In genomic region chr2:119190969-119191368, GRCm38 (mm10) we compare ENCODE assay signal across 22 mouse cellular contexts. TPM values are rescaled to one million over a fixed set of nuclear protein-coding genes. Genes with fewer than 3 reads are reported as not detected.
DNase-seq lines count a peak whose midpoint lies in the region; ATAC-seq and TF ChIP-seq lines count a peak whose summit lies in the region.
"Had no signal": no experiment of that assay in that cellular context is flagged by ENCODE, and none has a peak within 500 bp of the region (broad histone marks: within the 10 kb centered on the region; RNA-seq: fewer than 3 reads in every experiment).

No protein-coding gene starts in this region.

- no peak for TF ChIP-seq EP300 in lung, postnatal 0 days (IDR thresholded peaks at IDR 0.05)

- peaks cover 14% of the 10 kb centered on the region for H3K4me1 ChIP-seq in liver, embryonic 13.5 days (replicated peaks)
- H3K4me1 ChIP-seq in lung, embryonic 16.5 days (replicated peaks; ENCODE audit: control insufficient read depth, insufficient read depth, low read length), result peaks cover 3% of the 10 kb centered on the region
- no peaks in the 10 kb centered on the region for H3K4me1 ChIP-seq in lung, postnatal 0 days (ENCODE audit: insufficient read depth, low read depth, low read length)
- 0 out of 2 replicates have a peak, but pooled peaks cover 2% of the 10 kb centered on the region for H3K4me1 ChIP-seq in midbrain, embryonic 11.5 days (ENCODE audit: control insufficient read depth, insufficient read depth, low read length)
- peaks cover 3% of the 10 kb centered on the region; the same call in 1 of the 2 replicates for H3K4me1 ChIP-seq in midbrain, embryonic 16.5 days (ENCODE audit: control insufficient read depth, insufficient read depth, low read length)

- no peak overlapping the region for H3K27ac ChIP-seq in liver, embryonic 13.5 days
- peak overlapping the region; percentile 39 for H3K27ac ChIP-seq in lung, embryonic 16.5 days (ENCODE audit: low read length)
- H3K27ac ChIP-seq in lung, postnatal 0 days (ENCODE audit: low read length), result peak overlapping the region; percentile 62
- H3K27ac ChIP-seq in midbrain, embryonic 11.5 days (ENCODE audit: low read depth, low read length), result no peak overlapping the region
- no peak overlapping the region for H3K27ac ChIP-seq in midbrain, embryonic 16.5 days (ENCODE audit: low read length)

- no peaks in the 10 kb centered on the region for H3K27me3 ChIP-seq in liver, embryonic 13.5 days
- H3K27me3 ChIP-seq in lung, embryonic 16.5 days (ENCODE audit: control insufficient read depth, insufficient read depth, low read depth, low read length), result no peaks in the 10 kb centered on the region
- H3K27me3 ChIP-seq in lung, postnatal 0 days (replicated peaks; ENCODE audit: insufficient read depth, low read length), result no peaks in the 10 kb centered on the region
- H3K27me3 ChIP-seq in midbrain, embryonic 11.5 days (ENCODE audit: control insufficient read depth, insufficient read depth, low read length), result no peaks in the 10 kb centered on the region
- H3K27me3 ChIP-seq in midbrain, embryonic 16.5 days (ENCODE audit: control insufficient read depth, insufficient read depth, low read depth, low read length), result no peaks in the 10 kb centered on the region
- H3K27me3 ChIP-seq: CH12.LX, Patski had no signal

- no peak overlapping the region for H3K4me2 ChIP-seq in liver, embryonic 13.5 days
- no peak overlapping the region for H3K4me2 ChIP-seq in lung, embryonic 16.5 days (ENCODE audit: low read depth, low read length)
- no peak overlapping the region for H3K4me2 ChIP-seq in lung, postnatal 0 days (replicated peaks; ENCODE audit: low read depth, low read length)
- no peak overlapping the region for H3K4me2 ChIP-seq in midbrain, embryonic 11.5 days
- no peak overlapping the region for H3K4me2 ChIP-seq in midbrain, embryonic 16.5 days (ENCODE audit: low read length)

- 64% methylated on average over 5 of the region's 5 CpGs for WGBS in liver, embryonic 13.5 days (ENCODE audit: insufficient replicate concordance)
- 67% methylated on average over 5 of the region's 5 CpGs for WGBS in lung, embryonic 16.5 days
- 61% methylated on average over 5 of the region's 5 CpGs for WGBS in lung, postnatal 0 days
- 84% methylated on average over 5 of the region's 5 CpGs for WGBS in midbrain, embryonic 11.5 days
- 83% methylated on average over 5 of the region's 5 CpGs for WGBS in midbrain, embryonic 16.5 days

- 0 out of 2 replicates have a peak overlapping the region, but pooled peaks have one; percentile 13 for H3K9ac ChIP-seq in liver, embryonic 13.5 days
- no peak overlapping the region for H3K9ac ChIP-seq in lung, embryonic 16.5 days (ENCODE audit: low read length)
- no peak overlapping the region for H3K9ac ChIP-seq in lung, postnatal 0 days (replicated peaks; ENCODE audit: low read depth)
- no peak overlapping the region for H3K9ac ChIP-seq in midbrain, embryonic 11.5 days (ENCODE audit: low read length)
- no peak overlapping the region for H3K9ac ChIP-seq in midbrain, embryonic 16.5 days (ENCODE audit: low read depth, low read length)

- no peak for DNase-seq in liver, embryonic 13.5 days
- no peak for DNase-seq in liver
- no peak for DNase-seq in lung, postnatal 4 days
- peak; percentile 73 for DNase-seq in lung, postnatal 0 days (ENCODE audit: low spot score)
- DNase-seq in lung, postnatal 25 days (ENCODE audit: low spot score), result no peak
- peak; percentile 51 for DNase-seq in midbrain, embryonic 11.5 days (ENCODE audit: low spot score, missing footprints)
- DNase-seq: adrenal gland, adult 2 months; adrenal gland, adult 8-10 months; adrenal gland, postnatal 10 days; adrenal gland, postnatal 14 days; adrenal gland, postnatal 25 days; adrenal gland, postnatal 36 days; B cell, adult 2 months; cerebellum, adult 11 months; cerebellum, adult 11-12 months had no signal

- ATAC-seq in liver, embryonic 13.5 days (ENCODE audit: low read depth), result no peak
- peak; percentile 65; the same call in 1 of the 2 replicates for ATAC-seq in lung, embryonic 16.5 days (ENCODE audit: low read depth)
- ATAC-seq in lung, postnatal 0 days, result peak; percentile 61
- no peak for ATAC-seq in midbrain, embryonic 11.5 days (ENCODE audit: low FRiP score)
- ATAC-seq in midbrain, embryonic 16.5 days, result no peak
- ATAC-seq: activated CD4-positive, CD25-positive, alpha-beta regulatory T cell, adult 4 months; CD4-positive, CD25-positive, alpha-beta regulatory T cell, adult 4 months; Patski had no signal

- H3K36me3 ChIP-seq in liver, embryonic 13.5 days, result no peaks in the 10 kb centered on the region
- no peaks in the 10 kb centered on the region for H3K36me3 ChIP-seq in lung, embryonic 16.5 days (ENCODE audit: control insufficient read depth, insufficient read depth, low read length)
- no peaks in the 10 kb centered on the region for H3K36me3 ChIP-seq in lung, postnatal 0 days (ENCODE audit: insufficient read depth, low read length)
- H3K36me3 ChIP-seq in midbrain, embryonic 11.5 days (ENCODE audit: control insufficient read depth, insufficient read depth, low read length), result no peaks in the 10 kb centered on the region
- no peaks in the 10 kb centered on the region for H3K36me3 ChIP-seq in midbrain, embryonic 16.5 days (ENCODE audit: control insufficient read depth, insufficient read depth, low read length)

- H3K4me3 ChIP-seq in liver, embryonic 13.5 days (replicated peaks), result no peak overlapping the region
- H3K4me3 ChIP-seq in lung, embryonic 16.5 days (ENCODE audit: low read length), result no peak overlapping the region
- H3K4me3 ChIP-seq in lung, postnatal 0 days (ENCODE audit: low read depth, low read length), result no peak overlapping the region
- H3K4me3 ChIP-seq in midbrain, embryonic 11.5 days (ENCODE audit: low read depth, low read length), result no peak overlapping the region
- H3K4me3 ChIP-seq in midbrain, embryonic 16.5 days (ENCODE audit: low read depth, low read length), result no peak overlapping the region

- no peak for TF ChIP-seq CTCF in lung, postnatal 0 days (IDR thresholded peaks at IDR 0.05)

- H3K9me3 ChIP-seq in liver, embryonic 13.5 days (replicated peaks), result no peaks in the 10 kb centered on the region
- H3K9me3 ChIP-seq in lung, embryonic 16.5 days (ENCODE audit: control insufficient read depth, low read length), result no peaks in the 10 kb centered on the region
- H3K9me3 ChIP-seq in lung, postnatal 0 days (ENCODE audit: low read length), result no peaks in the 10 kb centered on the region
- no peaks in the 10 kb centered on the region for H3K9me3 ChIP-seq in midbrain, embryonic 11.5 days (ENCODE audit: control insufficient read depth, low read length)
- no peaks in the 10 kb centered on the region for H3K9me3 ChIP-seq in midbrain, embryonic 16.5 days (replicated peaks; ENCODE audit: control insufficient read depth, low read length, poor library complexity, severe bottlenecking)
- H3K9me3 ChIP-seq: G1E had no signal

RNA-seq across cellular contexts. Expression of gene Gm14137, which starts 16.7 kb away (rescaled TPM):
- 0.12 and 0.14 TPM in 2 replicates for polyA plus RNA-seq in liver, embryonic 13.5 days (2015; fragmentation: Nextera tagmentation; extraction: Ambion mirVana)
- polyA plus RNA-seq in lung, embryonic 16.5 days (2015; fragmentation: Nextera tagmentation; extraction: Ambion mirVana), result 0.40 and 0.41 TPM in 2 replicates
- polyA plus RNA-seq in lung, postnatal 0 days (2015; fragmentation: Nextera tagmentation; extraction: Ambion mirVana), result 0.12 and 0.13 TPM in 2 replicates
- 0.15 and 0.20 TPM in 2 replicates for polyA plus RNA-seq in midbrain, embryonic 11.5 days (2014; fragmentation: Nextera tagmentation; extraction: Ambion mirVana)
- 1.2 and 1.5 TPM in 2 replicates for polyA plus RNA-seq in midbrain, embryonic 16.5 days (2015; fragmentation: Nextera tagmentation; extraction: Ambion mirVana)

RNA-seq across cellular contexts. Expression of gene Zfyve19, which starts 17.4 kb away (rescaled TPM):
- 20.0 and 27.2 TPM in 2 replicates for polyA plus RNA-seq in liver, embryonic 13.5 days (2015; fragmentation: Nextera tagmentation; extraction: Ambion mirVana)
- polyA plus RNA-seq in lung, embryonic 16.5 days (2015; fragmentation: Nextera tagmentation; extraction: Ambion mirVana), result 48.7 and 50.8 TPM in 2 replicates
- 32.0 TPM in 2 replicates for polyA plus RNA-seq in lung, postnatal 0 days (2015; fragmentation: Nextera tagmentation; extraction: Ambion mirVana)
- polyA plus RNA-seq in midbrain, embryonic 11.5 days (2014; fragmentation: Nextera tagmentation; extraction: Ambion mirVana), result 44.2 and 48.9 TPM in 2 replicates
- 62.4 and 62.6 TPM in 2 replicates for polyA plus RNA-seq in midbrain, embryonic 16.5 days (2015; fragmentation: Nextera tagmentation; extraction: Ambion mirVana)

RNA-seq across cellular contexts. Expression of gene Dnajc17, which starts 17.6 kb away (rescaled TPM):
- polyA plus RNA-seq in liver, embryonic 13.5 days (2015; fragmentation: Nextera tagmentation; extraction: Ambion mirVana), result 9.9 and 11.4 TPM in 2 replicates
- polyA plus RNA-seq in lung, embryonic 16.5 days (2015; fragmentation: Nextera tagmentation; extraction: Ambion mirVana), result 17.0 and 22.3 TPM in 2 replicates
- polyA plus RNA-seq in lung, postnatal 0 days (2015; fragmentation: Nextera tagmentation; extraction: Ambion mirVana), result 11.8 and 13.2 TPM in 2 replicates
- polyA plus RNA-seq in midbrain, embryonic 11.5 days (2014; fragmentation: Nextera tagmentation; extraction: Ambion mirVana), result 22.5 and 25.6 TPM in 2 replicates
- 25.9 and 28.5 TPM in 2 replicates for polyA plus RNA-seq in midbrain, embryonic 16.5 days (2015; fragmentation: Nextera tagmentation; extraction: Ambion mirVana)

RNA-seq across cellular contexts. Expression of gene Gchfr, which starts 23.4 kb away (rescaled TPM):
- 39.4 and 47.1 TPM in 2 replicates for polyA plus RNA-seq in liver, embryonic 13.5 days (2015; fragmentation: Nextera tagmentation; extraction: Ambion mirVana)
- polyA plus RNA-seq in lung, embryonic 16.5 days (2015; fragmentation: Nextera tagmentation; extraction: Ambion mirVana), result 24.3 and 26.1 TPM in 2 replicates
- 13.9 and 14.2 TPM in 2 replicates for polyA plus RNA-seq in lung, postnatal 0 days (2015; fragmentation: Nextera tagmentation; extraction: Ambion mirVana)
- polyA plus RNA-seq in midbrain, embryonic 11.5 days (2014; fragmentation: Nextera tagmentation; extraction: Ambion mirVana), result 1.5 and 2.5 TPM in 2 replicates
- 7.3 and 9.4 TPM in 2 replicates for polyA plus RNA-seq in midbrain, embryonic 16.5 days (2015; fragmentation: Nextera tagmentation; extraction: Ambion mirVana)
- polyA plus RNA-seq: activated CD4-positive, CD25-positive, alpha-beta regulatory T cell, adult 4 months; CD4-positive, CD25-positive, alpha-beta regulatory T cell, adult 4 months had no signal

RNA-seq across cellular contexts. Expression of gene Rmdn3, which starts 34.1 kb away (rescaled TPM):
- 55.3 and 61.6 TPM in 2 replicates for polyA plus RNA-seq in liver, embryonic 13.5 days (2015; fragmentation: Nextera tagmentation; extraction: Ambion mirVana)
- 39.9 and 41.1 TPM in 2 replicates for polyA plus RNA-seq in lung, embryonic 16.5 days (2015; fragmentation: Nextera tagmentation; extraction: Ambion mirVana)
- 28.2 and 28.4 TPM in 2 replicates for polyA plus RNA-seq in lung, postnatal 0 days (2015; fragmentation: Nextera tagmentation; extraction: Ambion mirVana)
- 41.1 and 46.7 TPM in 2 replicates for polyA plus RNA-seq in midbrain, embryonic 11.5 days (2014; fragmentation: Nextera tagmentation; extraction: Ambion mirVana)
- 52.4 and 52.9 TPM in 2 replicates for polyA plus RNA-seq in midbrain, embryonic 16.5 days (2015; fragmentation: Nextera tagmentation; extraction: Ambion mirVana)

Comparison
In these comparisons a context has a peak if more than half of its experiments do, and no peak if none do; other contexts are left out.
1. DNase-seq: peak in lung, postnatal 0 days (single experiment) and midbrain, embryonic 11.5 days (single experiment); none in liver, embryonic 13.5 days (single experiment), liver (single experiment), lung, postnatal 4 days (0 of 2) and lung, postnatal 25 days (single experiment).
2. ATAC-seq: peak in lung, embryonic 16.5 days (single experiment) and lung, postnatal 0 days (single experiment); none in liver, embryonic 13.5 days (single experiment), midbrain, embryonic 11.5 days (single experiment) and midbrain, embryonic 16.5 days (single experiment).
3. H3K27ac ChIP-seq: peak in lung, embryonic 16.5 days (single experiment) and lung, postnatal 0 days (single experiment); none in liver, embryonic 13.5 days (single experiment), midbrain, embryonic 11.5 days (single experiment) and midbrain, embryonic 16.5 days (single experiment).